Mouse (Mus musculus) liver, postnatal 0 days (tissue): ENCODE results near the gene Nisch.

Experiments
- CTCF ChIP-seq: sonication (generic); IDR thresholded peaks from 2 replicates; pipeline ENCODE4 v1.5.1; 2016; ENCODE audit warnings: antibody characterized with exemption, low read depth
- EP300 ChIP-seq: IDR thresholded peaks from 2 replicates; pipeline ENCODE4 v1.6.1; 2016; ENCODE audit warnings: antibody characterized with exemption, low read depth, mild to moderate bottlenecking

- TF ChIP-seq CTCF, result no peak
- no peak for TF ChIP-seq EP300
Measured at GRCm38 (mm10) chr14:31230442-31230841, 13.7 kb upstream of the Nisch start.
